Mouse (Mus musculus): ENCODE data around the gene Kcnk18.

- TF ChIP-seq CTCF (IDR thresholded peaks at IDR 0.05; ENCODE audit: extremely low read depth, insufficient read length, insufficient replicate concordance, low read depth, low read length): no peak
- no peak for TF ChIP-seq POLR2A (IDR thresholded peaks at IDR 0.05; ENCODE audit: low read depth, low read length)
Observed at GRCm38 (mm10) chr19:59218991-59219390, at the start of gene Kcnk18.

Data from small intestine, adult 2 months (tissue).